Mouse (Mus musculus): Measurements from ENCODE around the gene Haus3. TPM values are rescaled to one million over a fixed set of nuclear protein-coding genes. Genes with fewer than 3 reads are reported as not detected.
A peak's percentile ranks its signal among the peaks of the same experiment; 100 is the strongest.

The Haus3 gene
- polyA plus RNA-seq, 1 experiment from 2014 or later, result 13.1 TPM

DNA sequence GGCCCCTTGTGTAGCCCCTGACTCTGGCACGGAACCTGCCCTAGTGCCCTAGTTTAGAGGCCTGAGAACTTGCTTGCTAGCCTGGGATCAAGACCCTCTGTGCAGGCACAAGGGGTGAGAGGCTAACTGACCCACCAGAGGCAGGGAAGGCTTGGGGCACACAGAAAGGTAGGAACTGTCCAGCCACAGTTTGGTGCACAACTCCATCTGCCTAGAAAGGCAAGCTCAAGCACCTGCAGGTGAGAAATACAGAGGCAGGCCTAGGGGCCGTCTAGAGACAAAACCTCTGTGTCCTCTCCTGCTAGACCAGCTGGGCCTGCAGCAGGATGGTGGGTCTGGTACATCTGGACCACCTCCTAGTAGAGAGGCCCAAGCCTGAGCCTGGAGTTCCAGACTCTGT lies 4.7 kb upstream of the Haus3 start:
- no peak overlapping the region for H3K4me2 ChIP-seq
- H3K27me3 ChIP-seq (replicated peaks), result no peaks in the 10 kb centered on the region
- peaks cover 60% of the 10 kb centered on the region for H3K36me3 ChIP-seq
- WGBS, result 87% methylated on average over 2 of the region's 2 CpGs
- ATAC-seq (ENCODE audit: low FRiP score), result no peak
- H3K27ac ChIP-seq (replicated peaks), result no peak overlapping the region
- peaks cover 6% of the 10 kb centered on the region for H3K4me1 ChIP-seq
- no peak overlapping the region for H3K4me3 ChIP-seq (replicated peaks)
- H3K9ac ChIP-seq (replicated peaks), result no peak overlapping the region
- no peaks in the 10 kb centered on the region for H3K9me3 ChIP-seq (replicated peaks)

DNA sequence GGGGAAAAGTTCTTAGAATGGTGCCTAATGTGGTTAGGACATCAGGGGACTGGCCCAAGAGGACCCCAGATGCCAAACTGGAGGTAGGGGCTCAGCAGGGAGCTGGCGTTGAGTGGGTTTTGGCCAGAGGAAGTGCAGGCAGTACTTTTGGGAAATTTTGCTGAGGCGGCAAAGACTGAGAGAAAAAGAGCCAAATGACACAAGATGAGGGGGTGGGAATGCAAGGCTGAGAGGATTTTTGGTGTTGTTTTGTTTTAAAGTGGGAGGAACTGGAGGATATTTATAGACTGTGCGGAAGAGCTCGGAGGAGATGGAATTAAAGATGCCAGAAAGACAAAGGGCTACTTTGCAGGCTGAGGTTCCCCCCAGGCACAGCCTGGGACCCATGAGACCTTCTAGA lies 1.4 kb upstream of the Haus3 start:
- H3K9me3 ChIP-seq (replicated peaks), result no peaks in the 10 kb centered on the region
- peaks cover 12% of the 10 kb centered on the region for H3K4me1 ChIP-seq
- H3K36me3 ChIP-seq, result peaks cover 31% of the 10 kb centered on the region
- H3K9ac ChIP-seq (replicated peaks), result no peak overlapping the region
- no peaks in the 10 kb centered on the region for H3K27me3 ChIP-seq (replicated peaks)
- no peak overlapping the region for H3K4me2 ChIP-seq
- H3K4me3 ChIP-seq (replicated peaks), result no peak overlapping the region
- ATAC-seq (ENCODE audit: low FRiP score), result no peak
- H3K27ac ChIP-seq (replicated peaks), result no peak overlapping the region; the same call in 1 of the 2 replicates
- 75% methylated on average over 4 of the region's 4 CpGs for WGBS

GRCm38 (mm10) chr5:34169954-34170353 lies 627 bp upstream of the Haus3 start:
- H3K4me1 ChIP-seq, result peaks cover 13% of the 10 kb centered on the region
- no peak for ATAC-seq (ENCODE audit: low FRiP score)
- peaks cover 24% of the 10 kb centered on the region for H3K36me3 ChIP-seq
- no peaks in the 10 kb centered on the region for H3K9me3 ChIP-seq (replicated peaks)
- H3K9ac ChIP-seq (replicated peaks), result peak overlapping the region; percentile 57
- H3K4me2 ChIP-seq, result peak overlapping the region; percentile 66
- no peaks in the 10 kb centered on the region for H3K27me3 ChIP-seq (replicated peaks)
- WGBS, result 83% methylated on average over 3 of the region's 3 CpGs
- H3K4me3 ChIP-seq (replicated peaks), result peak overlapping the region; percentile 88
- peak overlapping the region; percentile 88 for H3K27ac ChIP-seq (replicated peaks)

DNA sequence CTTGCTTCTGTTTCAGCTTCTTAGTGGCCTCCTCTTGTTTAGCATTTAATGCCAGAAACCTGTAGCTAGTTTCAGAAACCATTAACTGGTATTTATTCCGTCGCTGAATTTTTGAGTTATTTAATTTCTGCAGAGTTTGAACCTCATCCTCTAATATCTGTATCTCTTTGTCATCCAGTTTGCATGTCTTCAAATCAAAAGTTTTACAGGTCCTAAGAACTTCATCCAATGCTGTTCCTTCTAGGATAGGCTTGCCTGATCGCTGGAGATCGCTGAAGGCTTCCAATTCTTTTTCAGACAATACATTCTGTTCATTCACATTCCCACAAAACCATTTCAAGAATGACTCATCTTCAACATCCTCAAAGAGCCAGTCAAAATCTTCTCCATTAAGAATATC lies 1.5 kb downstream of the Haus3 start:
- H3K4me2 ChIP-seq, result peak overlapping the region; percentile 23; the same call in 1 of the 2 replicates
- H3K27ac ChIP-seq (replicated peaks), result no peak overlapping the region
- peaks cover 20% of the 10 kb centered on the region for H3K4me1 ChIP-seq
- H3K4me3 ChIP-seq (replicated peaks), result no peak overlapping the region
- no peaks in the 10 kb centered on the region for H3K27me3 ChIP-seq (replicated peaks)
- no peak for ATAC-seq (ENCODE audit: low FRiP score)
- H3K36me3 ChIP-seq, result peaks cover 7% of the 10 kb centered on the region; the same call in 1 of the 2 replicates
- H3K9ac ChIP-seq (replicated peaks), result no peak overlapping the region
- no peaks in the 10 kb centered on the region for H3K9me3 ChIP-seq (replicated peaks)
- 84% methylated on average over 4 of the region's 4 CpGs for WGBS

DNA sequence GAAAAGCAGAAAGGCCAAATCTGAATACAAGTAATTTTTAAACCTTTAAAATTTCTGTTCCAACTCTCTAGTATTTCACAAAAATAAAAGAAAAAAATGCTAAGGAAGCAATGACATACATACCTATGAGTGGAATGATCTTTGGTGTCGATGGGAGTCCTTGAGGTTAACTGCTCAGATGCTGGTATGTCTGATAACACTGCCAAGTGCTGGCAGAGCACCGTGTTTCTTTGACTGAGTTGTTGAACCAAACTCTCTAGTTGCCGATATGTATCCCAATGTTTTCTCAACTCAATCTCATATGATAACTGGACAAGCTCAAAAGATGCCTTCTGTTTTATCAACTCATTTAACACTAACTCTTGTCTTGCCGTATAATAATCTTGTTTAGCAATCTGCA lies 3.5 kb downstream of the Haus3 start:
- no peak overlapping the region for H3K9ac ChIP-seq (replicated peaks)
- no peak for ATAC-seq (ENCODE audit: low FRiP score)
- WGBS, result 88% methylated on average over 4 of the region's 4 CpGs
- H3K9me3 ChIP-seq (replicated peaks), result no peaks in the 10 kb centered on the region
- no peaks in the 10 kb centered on the region for H3K27me3 ChIP-seq (replicated peaks)
- peaks cover 3% of the 10 kb centered on the region; the same call in 1 of the 2 replicates for H3K36me3 ChIP-seq
- no peak overlapping the region for H3K27ac ChIP-seq (replicated peaks)
- no peak overlapping the region for H3K4me2 ChIP-seq
- H3K4me1 ChIP-seq, result peaks cover 20% of the 10 kb centered on the region
- H3K4me3 ChIP-seq (replicated peaks), result no peak overlapping the region

GRCm38 (mm10) chr5:34148476-34148875 lies 20.9 kb downstream of the Haus3 start:
- Histone ChIP-seq H3K9me3 (replicated peaks) (no peaks in the 10 kb centered on the region), H3K27ac (replicated peaks) (no peak overlapping the region), H3K27me3 (replicated peaks) (no peaks in the 10 kb centered on the region), H3K9ac (replicated peaks) (no peak overlapping the region), H3K36me3 (no peaks in the 10 kb centered on the region), H3K4me1 (no peaks in the 10 kb centered on the region), H3K4me3 (replicated peaks) (no peak overlapping the region), H3K4me2 (no peak overlapping the region)
- no peak for ATAC-seq (ENCODE audit: low FRiP score)

DNA sequence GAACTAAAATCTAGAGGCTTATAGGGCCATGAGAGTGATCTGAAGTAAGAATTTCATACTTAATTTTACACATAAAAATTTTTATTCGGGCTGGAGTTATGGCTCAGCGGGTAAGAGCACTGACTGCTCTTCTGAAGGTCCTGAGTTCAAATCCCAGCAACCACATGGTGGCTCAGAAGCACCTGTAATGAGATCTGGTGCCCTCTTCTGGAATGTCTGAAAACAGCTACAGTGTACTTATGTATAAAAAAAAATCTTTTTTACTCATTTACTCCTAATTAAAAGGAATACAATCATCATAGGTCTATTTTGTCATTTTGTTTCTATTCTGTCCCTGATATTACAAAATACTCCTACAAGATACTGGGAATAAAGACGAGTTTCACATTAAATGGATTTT lies 21.8 kb downstream of the Haus3 start:
- Histone ChIP-seq H3K4me2 (no peak overlapping the region), H3K4me3 (replicated peaks) (no peak overlapping the region), H3K36me3 (no peaks in the 10 kb centered on the region), H3K9ac (replicated peaks) (no peak overlapping the region), H3K9me3 (replicated peaks) (no peaks in the 10 kb centered on the region), H3K4me1 (no peaks in the 10 kb centered on the region), H3K27me3 (replicated peaks) (no peaks in the 10 kb centered on the region), H3K27ac (replicated peaks) (no peak overlapping the region)
- 91% methylated on average over 3 of the region's 3 CpGs for WGBS
- ATAC-seq (ENCODE audit: low FRiP score), result no peak

- 8% methylated on average over 1 of the region's 1 CpGs for WGBS
- H3K4me3 ChIP-seq (replicated peaks), result no peak overlapping the region
- H3K4me2 ChIP-seq, result no peak overlapping the region
- H3K36me3 ChIP-seq, result no peaks in the 10 kb centered on the region
- no peak overlapping the region for H3K9ac ChIP-seq (replicated peaks)
- ATAC-seq (ENCODE audit: low FRiP score), result no peak
- no peak overlapping the region for H3K27ac ChIP-seq (replicated peaks)
- no peaks in the 10 kb centered on the region for H3K9me3 ChIP-seq (replicated peaks)
- no peaks in the 10 kb centered on the region for H3K27me3 ChIP-seq (replicated peaks)
- H3K4me1 ChIP-seq, result no peaks in the 10 kb centered on the region
These were observed 29.6 kb downstream of the Haus3 start for GRCm38 (mm10) chr5:34139751-34140150.

DNA sequence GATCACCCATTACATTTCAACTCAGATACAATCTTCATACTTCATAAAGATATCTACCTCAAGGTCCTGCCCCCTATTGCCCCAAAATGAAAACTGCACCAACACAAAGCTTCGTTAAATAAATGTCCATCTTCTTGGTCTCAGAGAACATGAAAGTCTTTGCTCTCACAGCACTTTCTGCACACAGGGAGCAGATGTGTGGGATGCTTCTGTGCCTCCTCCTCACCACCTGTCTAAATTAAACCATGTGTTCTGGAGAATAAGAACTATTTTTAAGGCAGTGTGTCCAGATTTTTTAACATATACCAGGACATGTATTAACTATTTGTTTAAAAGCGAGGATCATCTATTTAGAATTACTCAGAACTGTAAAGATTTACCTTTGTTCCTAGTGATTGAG lies 36.6 kb downstream of the Haus3 start:
- no peak overlapping the region for H3K27ac ChIP-seq (replicated peaks)
- no peaks in the 10 kb centered on the region for H3K9me3 ChIP-seq (replicated peaks)
- H3K27me3 ChIP-seq (replicated peaks), result no peaks in the 10 kb centered on the region
- no peak overlapping the region for H3K4me2 ChIP-seq
- H3K9ac ChIP-seq (replicated peaks), result no peak overlapping the region
- WGBS, result 82% methylated on average over 2 of the region's 2 CpGs
- no peak overlapping the region for H3K4me3 ChIP-seq (replicated peaks)
- H3K36me3 ChIP-seq, result no peaks in the 10 kb centered on the region
- no peaks in the 10 kb centered on the region for H3K4me1 ChIP-seq
- no peak for ATAC-seq (ENCODE audit: low FRiP score)

- Histone ChIP-seq H3K9ac (replicated peaks) (no peak overlapping the region), H3K9me3 (replicated peaks) (no peaks in the 10 kb centered on the region), H3K27ac (replicated peaks) (no peak overlapping the region), H3K4me2 (no peak overlapping the region), H3K4me3 (replicated peaks) (no peak overlapping the region), H3K27me3 (replicated peaks) (no peaks in the 10 kb centered on the region), H3K36me3 (no peaks in the 10 kb centered on the region), H3K4me1 (no peaks in the 10 kb centered on the region)
- ATAC-seq (ENCODE audit: low FRiP score), result no peak
- 20% methylated on average over 1 of the region's 1 CpGs for WGBS
These were observed 45.2 kb downstream of the Haus3 start for GRCm38 (mm10) chr5:34124131-34124530.

DNA sequence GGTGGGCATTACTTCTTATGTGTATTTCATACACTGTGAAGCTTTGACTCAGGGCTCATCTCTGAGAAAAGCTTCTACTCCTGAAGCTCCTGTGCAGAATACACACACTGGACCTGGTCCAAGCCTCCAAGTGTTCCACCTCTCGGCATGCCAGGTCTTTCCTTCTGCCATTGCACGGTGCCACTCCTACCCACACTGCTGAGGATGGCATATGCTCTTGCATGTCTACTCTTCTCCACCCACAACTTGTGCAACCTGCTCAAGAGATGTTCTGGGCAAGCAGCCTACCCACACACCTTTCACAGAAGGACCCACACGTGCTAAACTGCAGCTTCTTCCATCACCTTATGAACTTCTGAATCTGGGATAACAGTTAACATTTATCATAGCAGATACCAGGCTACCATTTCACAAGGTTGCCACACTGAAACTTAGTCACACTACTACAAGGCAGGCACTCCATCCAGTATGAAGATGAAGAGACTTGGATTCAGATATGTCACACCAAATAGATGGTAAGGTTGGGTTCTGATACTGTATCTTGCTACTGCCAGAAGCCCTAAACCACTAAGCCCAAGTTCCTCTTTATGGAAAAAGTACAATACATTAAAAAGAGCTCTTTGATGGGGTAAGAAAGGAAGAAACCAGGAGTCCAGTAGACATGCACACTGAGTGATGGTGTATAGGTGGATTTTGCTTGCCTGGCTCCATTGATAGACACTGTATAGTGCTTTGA lies 50.0 kb downstream of the Haus3 start:
- no peaks in the 10 kb centered on the region for H3K27me3 ChIP-seq (replicated peaks)
- 85% methylated on average over 3 of the region's 3 CpGs for WGBS
- H3K4me2 ChIP-seq, result no peak overlapping the region
- no peak overlapping the region for H3K9ac ChIP-seq (replicated peaks)
- no peak for ATAC-seq (ENCODE audit: low FRiP score)
- no peak overlapping the region for H3K4me3 ChIP-seq (replicated peaks)
- no peaks in the 10 kb centered on the region for H3K36me3 ChIP-seq
- H3K9me3 ChIP-seq (replicated peaks), result no peaks in the 10 kb centered on the region
- no peak overlapping the region for H3K27ac ChIP-seq (replicated peaks)
- H3K4me1 ChIP-seq, result no peaks in the 10 kb centered on the region

DNA sequence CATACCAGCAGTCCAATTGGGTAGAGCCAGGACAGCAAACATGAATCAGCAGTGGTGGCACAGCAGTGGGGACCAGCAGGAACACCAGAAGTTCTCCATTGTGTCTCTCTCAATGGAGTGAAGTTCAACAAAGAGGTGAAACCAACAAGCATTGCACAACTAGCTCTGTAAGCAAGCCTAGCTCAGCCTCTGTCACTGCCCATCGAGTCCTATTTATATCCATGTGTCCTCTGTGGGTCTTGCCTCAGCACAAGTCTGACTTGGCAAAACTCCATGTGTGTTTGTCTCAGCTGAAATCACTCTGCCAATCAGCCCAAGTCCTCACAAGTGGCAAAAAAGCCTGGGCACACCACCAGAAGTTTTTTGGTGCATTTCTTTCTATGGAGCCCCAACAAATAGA lies 63.6 kb downstream of the Haus3 start:
- ATAC-seq (ENCODE audit: low FRiP score), result no peak
- Histone ChIP-seq H3K9me3 (replicated peaks) (no peaks in the 10 kb centered on the region), H3K4me1 (no peaks in the 10 kb centered on the region), H3K27me3 (replicated peaks) (no peaks in the 10 kb centered on the region), H3K27ac (replicated peaks) (no peak overlapping the region), H3K4me3 (replicated peaks) (no peak overlapping the region), H3K9ac (replicated peaks) (no peak overlapping the region), H3K4me2 (no peak overlapping the region), H3K36me3 (no peaks in the 10 kb centered on the region)
- 74% methylated on average over 1 of the region's 1 CpGs for WGBS

All from neural tube, embryonic 15.5 days (tissue).